Mouse (Mus musculus) c-Kit-negative CD71-positive TER-119-positive erythroid progenitor cells, embryonic 14.5 days (primary cell): ENCODE data around the gene Zfp369.
"Not testable (repeated sequence)": the region's sequence is repeated elsewhere in the genome, so short reads cannot be mapped to it uniquely, and the experiment has no call there.

Experiments used
- DNase-seq: peaks from one replicate; pipeline ENCODE4 v3.0.0-alpha.2; 2013; ENCODE audit warnings: low read depth, low spot score

The Zfp369 gene

DNA sequence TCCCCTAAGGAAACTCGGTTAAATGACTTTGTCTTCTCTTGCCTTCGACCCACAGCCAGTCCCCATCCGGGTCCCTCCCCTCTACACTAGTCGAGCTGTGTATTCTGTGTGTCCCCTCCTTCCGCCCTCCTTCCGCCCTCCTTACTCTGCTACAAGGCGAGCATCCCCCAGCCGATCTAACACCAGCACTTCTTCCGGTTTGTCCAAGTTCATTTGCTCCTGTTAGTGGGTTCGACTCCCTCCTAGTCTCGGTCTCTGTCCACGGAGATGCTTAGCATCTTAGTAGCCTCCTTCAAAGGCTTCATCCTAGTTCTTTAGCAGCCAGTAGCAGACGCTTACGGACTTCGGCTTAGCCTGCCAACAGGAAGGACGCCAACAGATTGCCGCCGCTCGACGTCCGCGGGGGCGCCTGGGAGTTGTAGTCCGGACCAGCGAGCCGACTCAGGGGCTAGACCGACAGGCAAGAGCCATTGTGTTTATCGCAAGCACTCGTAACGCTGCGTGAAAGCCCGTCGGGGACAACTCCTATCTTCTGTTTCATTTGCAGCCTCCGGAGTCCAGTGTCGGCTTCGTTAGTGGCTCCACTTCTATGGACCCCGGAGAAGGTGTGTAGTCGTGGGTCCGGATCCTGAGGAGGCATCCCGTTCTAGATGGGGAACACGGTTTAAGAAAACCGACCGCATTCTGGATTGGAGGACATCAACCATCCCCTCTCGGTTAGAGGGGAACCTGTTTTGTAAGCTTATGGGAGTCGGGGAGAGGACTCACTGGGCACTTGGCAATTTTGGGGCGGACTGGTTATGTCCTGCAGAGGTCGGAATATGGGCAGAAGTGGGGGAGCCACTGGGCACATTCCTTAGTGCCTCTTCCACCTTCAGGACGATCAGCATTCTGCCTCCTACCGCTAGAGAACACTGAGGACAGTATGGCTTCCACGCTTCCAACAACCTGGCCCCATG is at the start of gene Zfp369:
TSS of gene Zfp369 (plus strand) at position 432 of the 959 bp plus-strand sequence.
- DNase-seq = peak; percentile 67

DNA sequence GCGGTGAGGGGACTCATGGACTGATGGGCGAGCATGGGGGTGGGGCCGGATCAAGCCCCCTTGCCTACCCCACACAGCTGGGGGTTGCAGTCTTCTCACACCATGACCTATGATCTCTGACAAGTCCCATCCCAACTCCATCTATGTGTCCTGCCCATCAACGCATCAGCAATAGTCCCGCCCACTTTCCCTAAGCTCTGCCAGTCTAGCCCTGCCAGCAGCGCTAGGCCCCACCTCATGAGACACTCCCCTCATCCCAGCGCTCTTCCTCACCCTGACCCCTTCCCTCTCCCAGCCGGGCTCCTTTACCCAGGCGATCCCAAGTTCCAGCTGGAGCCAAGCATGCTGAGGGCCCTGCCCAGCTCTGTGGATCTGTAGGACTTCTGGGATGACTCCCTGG is 41.4 kb upstream of the Zfp369 start:
- no peak for DNase-seq

DNA sequence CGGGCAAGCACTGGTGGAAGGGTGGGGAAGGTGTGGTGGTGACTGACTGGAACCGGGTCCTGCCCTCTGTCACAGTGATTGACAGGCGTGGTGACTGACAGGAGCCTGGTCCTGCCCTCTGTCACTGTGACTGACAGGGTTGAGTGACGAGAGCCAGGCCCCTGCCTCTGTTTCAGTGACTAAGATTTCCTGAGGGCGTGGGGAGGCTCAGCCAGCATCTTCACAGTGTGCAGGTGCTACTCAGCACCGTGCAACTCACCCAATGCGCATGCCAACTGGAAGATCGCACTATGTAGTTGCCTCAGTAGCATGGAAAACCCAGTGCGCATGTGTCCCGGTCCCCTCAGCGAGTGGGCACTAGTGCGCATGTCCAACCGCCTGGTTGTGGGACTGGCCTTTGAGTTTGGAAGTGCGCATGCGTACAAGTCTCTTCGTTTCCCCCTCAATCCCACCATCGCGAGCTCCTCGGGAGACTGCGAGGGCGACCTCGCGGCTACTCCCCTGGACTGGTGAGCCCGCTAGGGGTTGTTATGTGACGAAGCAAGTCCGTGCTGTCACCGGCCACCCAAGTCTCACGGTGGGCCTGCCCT is 38.0 kb upstream of the Zfp369 start:
- peak; percentile 91 for DNase-seq

DNA sequence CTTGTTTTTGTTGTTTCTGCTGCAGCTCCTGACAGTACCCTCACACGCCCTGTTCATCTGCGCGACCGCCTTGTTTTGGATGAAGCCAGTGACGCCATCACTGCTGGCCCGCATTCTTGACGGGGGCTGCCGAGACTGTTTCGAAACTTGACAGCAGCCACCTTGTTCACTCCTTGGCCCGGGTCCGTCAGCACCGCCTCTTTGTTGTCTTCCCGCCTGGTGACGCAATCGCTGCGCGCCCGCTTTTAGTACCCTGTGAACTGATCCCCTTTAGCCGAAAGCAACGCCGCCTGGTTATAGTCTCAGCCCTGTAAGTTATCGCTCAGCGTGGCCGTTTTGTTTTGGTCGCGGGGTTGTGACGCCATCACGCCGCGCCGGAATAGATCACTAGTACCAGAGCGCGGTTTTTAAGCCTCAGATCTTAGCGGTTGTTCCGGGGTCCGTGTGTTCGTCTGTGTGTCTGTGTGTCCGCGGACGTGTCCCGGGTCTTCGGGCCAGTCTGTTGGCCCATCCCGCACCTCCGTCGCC is 37.5 kb upstream of the Zfp369 start:
- peak; percentile 81 for DNase-seq

DNA sequence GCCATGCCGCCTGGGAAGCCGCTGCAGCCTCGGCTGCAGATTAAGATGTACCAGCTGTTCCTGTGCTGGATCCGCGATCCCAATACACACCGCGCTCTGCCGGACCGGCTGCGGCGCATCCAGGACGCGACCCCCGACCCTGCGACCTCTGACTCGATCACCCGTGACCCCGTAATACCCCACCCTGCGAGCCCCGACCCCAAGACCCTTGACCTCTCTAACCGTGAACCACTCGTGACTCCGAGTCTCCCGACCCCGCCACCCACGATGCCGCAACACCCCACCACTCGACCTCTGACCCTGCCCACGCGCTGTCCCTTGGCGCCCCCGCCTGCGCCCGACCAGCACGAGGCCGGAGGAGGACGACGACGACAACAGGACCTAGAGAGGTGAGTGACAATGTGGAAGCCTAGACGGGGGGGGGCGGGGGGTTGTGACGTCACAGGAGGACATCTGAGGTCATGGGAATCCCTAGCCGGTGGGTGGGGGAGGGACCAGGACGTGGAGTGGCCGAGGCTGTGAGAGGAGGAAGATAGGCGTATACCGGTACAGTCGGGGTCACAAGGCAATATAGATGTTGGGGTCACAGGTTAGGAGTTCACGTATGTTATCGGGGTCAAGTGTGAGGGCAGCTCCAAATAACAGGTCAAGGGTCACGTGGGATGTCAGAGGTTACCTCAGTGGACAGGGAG is 36.8 kb upstream of the Zfp369 start:
- DNase-seq = no peak

DNA sequence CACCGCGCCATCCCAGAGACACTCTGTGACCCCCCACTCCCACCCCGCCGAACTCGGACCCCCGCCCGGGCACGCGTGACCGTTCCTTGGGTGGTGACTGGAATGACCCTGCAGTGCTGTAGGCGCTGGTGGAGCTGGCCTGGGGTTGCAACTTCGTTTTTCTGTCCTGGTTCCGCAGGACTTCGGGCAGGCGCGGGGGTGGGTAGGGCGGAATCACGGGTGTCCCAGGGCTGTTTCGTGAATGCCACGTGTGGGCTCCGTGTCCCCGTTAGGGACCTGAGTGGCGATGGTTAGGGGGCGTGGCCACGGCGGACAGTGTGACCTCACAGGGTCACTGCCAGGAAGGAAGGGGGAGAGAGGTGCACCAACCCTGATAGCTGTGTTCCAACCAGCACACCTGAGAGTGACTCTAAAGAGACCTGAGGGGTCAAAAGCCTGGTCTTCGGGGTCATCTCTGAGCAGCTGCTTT is 36.3 kb upstream of the Zfp369 start:
- no peak for DNase-seq

DNA sequence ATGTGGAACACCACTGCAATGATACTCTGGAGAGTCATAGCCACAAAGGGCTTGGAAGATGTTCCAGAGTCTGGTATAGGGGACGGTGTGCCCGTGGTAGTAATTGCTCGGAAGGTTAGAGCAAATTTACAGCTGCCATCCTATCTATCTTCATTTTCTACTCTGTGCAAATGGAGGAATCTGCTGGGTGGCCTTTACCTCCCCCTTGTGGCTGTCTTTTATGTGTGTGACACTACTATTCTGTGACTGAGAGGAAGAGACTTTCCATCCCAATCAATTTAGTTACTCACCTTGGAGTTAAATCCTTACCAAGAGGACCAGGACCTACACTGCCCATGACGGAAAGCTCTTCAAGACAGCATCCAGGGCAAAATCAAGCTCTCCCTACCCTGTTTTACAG is 35.3 kb upstream of the Zfp369 start:
- no peak for DNase-seq

DNA sequence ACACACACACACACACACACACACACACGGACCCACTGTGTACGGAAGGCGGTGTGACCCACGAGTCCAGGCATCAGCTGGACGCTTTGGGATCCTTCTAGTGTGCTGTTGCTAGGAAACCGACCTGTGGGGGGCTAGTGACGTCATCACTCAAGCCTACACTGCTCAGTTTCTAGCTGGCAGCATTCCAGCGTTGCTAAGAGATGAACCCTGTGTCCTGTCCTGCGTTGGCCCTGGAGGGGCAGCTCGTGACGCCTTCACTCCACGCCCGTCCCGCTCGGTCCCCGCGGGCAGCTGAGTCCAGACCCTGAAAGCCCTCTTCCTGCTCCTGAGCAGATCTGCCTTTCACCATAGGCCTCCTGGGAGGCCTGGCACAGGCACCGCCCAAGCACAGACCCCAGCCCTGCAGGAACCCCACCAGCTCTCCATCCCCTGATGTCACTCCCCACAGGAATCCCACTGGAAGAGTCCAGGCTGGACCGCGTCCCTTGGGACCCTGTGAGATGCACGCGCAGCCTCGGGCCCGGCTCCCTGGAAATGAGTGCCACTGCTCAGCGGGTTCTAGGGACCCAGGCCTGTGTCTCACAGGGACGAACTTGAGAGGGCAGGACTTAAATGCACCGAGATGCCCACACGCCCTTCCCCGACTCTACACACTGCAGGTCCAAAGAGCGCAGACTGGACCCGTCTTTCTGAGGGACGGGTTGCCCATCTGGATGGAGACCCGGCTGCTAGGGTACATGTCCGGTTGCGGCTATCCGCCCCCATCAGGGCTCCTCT is 20.2 kb upstream of the Zfp369 start:
- DNase-seq = no peak

DNA sequence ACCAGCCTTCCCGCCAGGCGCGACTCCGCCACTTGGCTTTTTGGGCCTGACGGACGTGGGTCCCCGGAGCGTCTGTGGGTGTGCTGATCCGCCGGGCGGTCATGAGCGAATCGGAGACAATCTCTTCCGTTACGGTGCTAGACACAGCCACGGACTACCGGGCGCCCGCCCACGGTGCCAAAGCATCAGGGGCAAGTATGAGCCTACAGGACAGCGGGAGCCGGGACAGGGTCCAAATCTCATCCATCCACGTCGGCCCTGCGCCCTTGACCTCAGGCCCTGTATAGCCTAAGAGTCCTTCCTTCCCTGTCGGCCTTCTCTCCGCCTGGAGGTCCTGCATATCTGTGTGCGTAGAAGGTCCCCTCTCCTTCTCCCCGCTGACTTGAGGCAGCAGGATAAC is 19.4 kb upstream of the Zfp369 start, which contains the start of gene Gm10775:
TSS of gene Gm10775 (plus strand) at position 301 of the 400 bp plus-strand sequence.
- no peak for DNase-seq

DNA sequence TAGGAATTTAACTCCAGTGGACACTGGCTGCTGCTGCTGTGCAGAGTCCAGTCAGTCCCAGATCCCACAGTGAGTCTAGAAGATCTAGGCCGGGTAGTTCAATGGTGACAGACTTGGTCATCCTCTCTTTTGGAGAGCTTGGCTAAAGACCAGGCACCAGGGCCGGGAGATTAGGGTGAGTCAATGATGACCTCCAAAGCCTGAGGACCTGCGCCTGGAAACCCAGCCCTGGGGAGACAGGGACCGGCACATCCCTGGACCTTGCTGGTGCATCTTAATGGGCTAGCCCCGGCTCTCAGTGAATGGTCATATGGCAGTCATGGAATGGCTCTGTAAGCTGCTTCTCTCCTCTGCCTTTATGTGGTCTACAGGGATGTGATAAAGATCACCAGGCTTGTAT is 16.5 kb upstream of the Zfp369 start:
- DNase-seq = no peak

DNA sequence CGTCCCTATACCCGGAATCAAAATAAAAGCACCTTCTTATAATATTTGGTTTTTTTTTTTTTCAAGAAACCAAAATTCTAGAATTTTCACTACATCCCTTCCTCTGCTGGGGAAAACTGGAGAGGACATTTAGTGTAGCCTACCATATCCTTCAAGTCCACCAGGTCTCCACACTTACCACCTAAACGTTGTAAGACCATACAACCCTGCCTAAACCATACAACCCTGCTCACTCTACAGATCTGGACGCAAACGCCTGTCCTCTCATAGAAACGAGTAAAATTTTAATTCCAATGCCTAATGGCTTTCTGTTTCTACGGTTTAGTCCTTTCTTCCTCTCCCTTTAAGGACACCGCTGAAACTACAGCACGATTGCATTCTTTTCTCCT is 626 bp upstream of the Zfp369 start:
- DNase-seq = no peak

DNA sequence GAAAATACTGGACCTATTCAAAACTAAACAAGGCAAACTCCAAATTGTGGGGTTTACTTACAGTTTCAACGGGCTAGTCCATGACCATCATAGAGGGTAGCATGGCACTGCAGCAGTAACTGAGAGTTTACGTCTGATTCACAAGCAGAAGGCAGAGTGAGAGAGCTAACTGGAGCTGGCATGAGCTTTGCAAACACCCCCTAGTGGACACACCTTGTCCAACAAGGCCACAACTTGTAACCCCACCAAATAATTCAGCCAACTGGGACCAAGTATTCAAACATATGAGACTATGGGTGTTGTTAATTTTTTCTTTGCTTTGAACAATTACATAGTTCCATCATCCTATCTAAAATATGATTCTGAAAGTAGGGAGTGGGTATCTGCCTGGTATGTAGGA is 8.2 kb downstream of the Zfp369 start:
- no peak for DNase-seq

DNA sequence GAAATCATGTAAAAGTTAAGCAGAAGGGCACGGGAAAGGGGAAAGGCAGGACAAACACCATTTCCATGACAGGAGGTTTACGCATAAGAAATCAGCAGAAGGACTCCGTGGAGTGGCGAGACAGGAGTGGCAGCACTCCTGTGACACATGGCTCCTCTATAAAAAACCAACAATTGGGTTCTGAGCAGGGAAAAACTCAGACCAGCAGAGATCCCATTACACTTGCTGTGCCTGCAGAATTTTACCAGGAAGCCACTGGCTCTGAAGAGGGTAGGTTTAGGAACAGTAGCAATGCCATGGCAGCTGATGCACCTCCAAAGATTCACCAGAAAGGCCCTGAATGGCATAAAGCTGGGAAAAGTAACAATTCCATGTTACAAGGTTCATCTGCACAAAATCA is 17.7 kb downstream of the Zfp369 start:
- no peak for DNase-seq

DNA sequence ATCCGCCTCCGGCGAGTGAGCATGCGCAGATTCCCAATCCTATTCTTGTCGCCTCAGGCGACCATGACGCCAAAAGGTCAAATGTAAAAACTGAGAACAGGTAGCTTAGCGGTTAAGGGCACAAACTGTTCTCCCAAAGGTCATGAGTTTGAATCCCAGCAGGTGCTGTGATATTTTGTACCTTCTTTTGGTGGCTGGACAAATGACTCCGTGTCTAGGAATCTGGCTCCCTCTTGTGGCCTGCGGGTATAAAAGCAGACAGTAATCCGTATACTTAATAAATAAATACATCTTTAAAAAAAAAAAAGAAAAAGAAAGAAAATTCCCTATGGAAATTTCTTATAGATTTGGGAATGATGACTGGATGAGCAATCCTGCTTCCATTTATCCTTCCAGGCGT is 32.2 kb downstream of the Zfp369 start:
- peak; percentile 12 for DNase-seq

DNA sequence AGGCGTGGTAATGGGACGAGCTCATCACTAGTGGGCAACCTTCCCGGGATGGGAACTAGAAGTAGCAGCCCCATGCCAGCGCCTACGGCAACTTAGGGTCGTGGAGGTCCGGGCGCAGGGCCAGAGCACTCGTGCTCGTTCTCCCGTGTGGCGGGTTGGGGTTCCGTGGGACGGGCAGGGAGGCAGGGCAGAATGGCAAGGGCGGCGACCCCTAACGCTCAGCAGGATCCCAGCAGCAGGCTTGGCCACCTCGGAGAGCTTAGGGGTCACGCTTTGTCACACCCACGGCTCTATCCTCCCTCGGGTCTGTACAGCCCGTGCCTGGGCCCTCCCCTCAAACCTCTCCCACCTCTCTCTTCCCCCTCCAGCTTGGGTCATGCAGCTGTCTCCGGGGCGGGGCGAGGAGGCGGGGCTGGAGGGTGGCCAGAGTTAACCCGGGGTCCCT is 32.7 kb downstream of the Zfp369 start:
- DNase-seq = no peak

DNA sequence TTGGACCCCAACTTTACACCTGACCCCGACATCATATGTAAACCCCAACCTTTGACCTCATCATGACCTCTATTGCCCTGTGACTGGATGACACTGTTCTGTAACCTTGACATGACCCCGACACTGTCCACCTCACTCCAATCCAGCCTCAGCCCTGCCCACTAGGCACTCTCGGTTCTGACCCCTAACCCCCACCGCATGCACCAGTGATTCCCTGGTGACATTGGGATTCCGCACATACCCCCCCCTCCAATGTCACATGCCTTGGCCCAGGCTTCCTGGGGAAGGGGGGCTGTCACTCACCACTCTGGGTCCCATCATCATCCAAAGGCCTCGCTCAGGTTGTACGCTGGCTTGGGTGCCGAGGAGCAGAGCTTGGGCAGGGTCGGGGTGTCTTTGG is 33.2 kb downstream of the Zfp369 start:
- DNase-seq = no peak

DNA sequence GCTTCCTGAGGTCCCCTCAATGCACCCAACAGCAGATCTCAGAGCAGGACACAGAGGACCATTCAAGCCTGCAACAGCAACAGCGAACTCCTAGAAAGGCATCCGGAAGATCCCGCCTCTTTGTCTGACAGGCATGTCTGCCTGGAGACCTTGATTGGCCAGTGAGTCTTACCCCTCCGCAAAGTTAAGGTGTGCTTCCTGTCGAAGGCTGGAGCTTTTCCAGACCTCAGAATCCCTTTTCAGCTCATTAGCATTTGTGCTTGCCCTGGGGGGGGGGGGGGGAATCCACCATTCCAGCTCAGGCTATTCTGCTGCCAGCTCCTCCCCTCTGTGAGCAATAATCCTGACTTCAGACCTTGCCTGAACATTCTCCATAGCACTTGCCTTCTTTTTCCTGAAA is 69.9 kb downstream of the Zfp369 start:
- not testable (repeated sequence) for DNase-seq

DNA sequence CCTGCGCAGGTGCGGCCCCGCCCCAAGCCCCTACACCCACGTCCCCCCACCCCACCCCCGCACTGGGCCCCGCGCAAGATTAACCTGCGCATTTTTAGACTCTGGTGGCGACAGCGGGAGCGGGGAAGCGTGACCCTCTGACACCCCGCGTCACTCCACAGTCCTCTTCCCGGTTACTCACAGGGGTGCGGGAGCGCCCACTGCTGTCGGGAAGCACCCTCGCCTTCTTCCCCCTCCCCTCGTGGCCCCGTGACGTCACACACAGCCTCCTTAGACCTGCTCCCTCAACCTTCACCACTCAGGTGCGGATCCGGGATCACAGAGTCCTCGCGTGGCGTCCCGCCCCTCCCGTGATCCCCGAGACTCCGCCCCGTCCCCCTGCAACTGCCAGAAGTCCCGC is 73.2 kb downstream of the Zfp369 start:
- DNase-seq = not testable (repeated sequence)
